Mouse (Mus musculus): Measurements from ENCODE around the gene Hist1h2ac. TPM values are rescaled to one million over a fixed set of nuclear protein-coding genes. Genes with fewer than 3 reads are reported as not detected.

Gene Hist1h2ac
- polyA plus RNA-seq (2014; fragmentation: Nextera tagmentation; extraction: Ambion mirVana): 1.4 and 1.6 TPM in 2 replicates

DNA sequence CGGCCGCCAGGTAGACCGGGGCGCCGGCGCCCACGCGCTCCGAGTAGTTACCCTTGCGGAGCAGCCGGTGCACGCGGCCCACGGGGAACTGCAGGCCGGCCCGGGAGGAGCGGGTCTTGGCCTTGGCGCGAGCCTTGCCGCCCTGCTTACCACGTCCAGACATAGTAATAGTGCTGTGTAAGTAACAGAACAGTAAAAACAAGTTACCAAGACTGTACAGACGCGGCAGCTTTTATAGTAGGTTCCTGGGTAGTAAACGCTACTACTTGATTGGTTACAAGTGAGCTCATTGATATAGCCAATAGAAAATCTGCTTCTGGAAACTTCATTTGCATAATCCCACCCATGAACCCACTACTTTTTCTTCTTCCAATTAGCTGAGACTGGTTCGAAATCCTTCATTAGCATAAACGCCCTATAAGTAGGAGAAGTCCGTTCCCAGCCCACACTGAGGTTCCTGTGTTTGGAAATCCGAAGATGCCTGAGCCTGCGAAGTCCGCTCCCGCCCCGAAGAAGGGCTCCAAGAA is at the start of gene Hist1h2ac, which contains the start of gene Hist1h2bc:
TSS of gene Hist1h2ac (minus strand) at position 194 of the 527 bp plus-strand sequence.
TSS of gene Hist1h2bc (plus strand) at position 445 of the 527 bp plus-strand sequence.
- Histone ChIP-seq H3K27ac (ENCODE audit: low read depth) (peak within 1 kb of the TSS; percentile 99), H3K9ac (ENCODE audit: low read length) (peak within 1 kb of the TSS; percentile 82), H3K27me3 (replicated peaks; ENCODE audit: control insufficient read depth, insufficient read depth, low read length) (no peaks in the 10 kb centered on the region), H3K4me3 (ENCODE audit: low read depth, low read length) (peak within 1 kb of the TSS; percentile 46), H3K4me2 (ENCODE audit: low read length) (peak within 1 kb of the TSS; percentile 72), H3K4me1 (replicated peaks; ENCODE audit: control insufficient read depth, insufficient read depth, low read length) (peaks cover 4% of the 10 kb centered on the region; the same call in 1 of the 2 replicates), H3K9me3 (ENCODE audit: control insufficient read depth, low read length) (no peaks in the 10 kb centered on the region), H3K36me3 (ENCODE audit: control insufficient read depth, insufficient read depth, low read length) (no peaks in the 10 kb centered on the region)
- peak; percentile 94 for DNase-seq (ENCODE audit: low spot score)
- WGBS: 0% methylated on average over 32 of the region's 32 CpGs
- peak; percentile 98 for ATAC-seq (replicated peaks; ENCODE audit: low FRiP score, low TSS enrichment, low read depth)

- no peak for DNase-seq (ENCODE audit: low spot score)
- WGBS: 26% methylated on average over 8 of the region's 8 CpGs
Observed at GRCm38 (mm10) chr13:23732156-23732804, 48.5 kb upstream of the Hist1h2ac start.

DNA sequence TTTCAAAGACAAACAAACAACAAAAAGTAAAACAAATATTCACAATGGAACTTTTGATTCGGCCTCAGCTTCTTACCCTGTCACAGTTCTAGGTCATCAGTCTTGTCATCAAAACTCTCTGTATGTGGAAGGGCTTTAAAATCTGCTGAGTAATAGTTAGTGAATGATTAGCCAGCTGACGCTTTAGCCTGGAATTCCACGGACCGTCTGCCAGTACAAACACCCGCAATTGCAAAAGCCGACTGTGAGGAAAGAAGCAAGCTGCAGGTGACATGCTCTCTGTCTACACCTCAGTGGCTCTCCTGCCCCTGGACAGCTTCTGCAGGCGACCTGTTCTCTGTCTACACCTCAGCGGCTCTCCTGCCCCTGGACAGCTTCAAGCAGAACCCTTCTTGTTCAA is 46.7 kb upstream of the Hist1h2ac start:
- Histone ChIP-seq H3K4me2 (ENCODE audit: low read length) (no peak overlapping the region), H3K27ac (ENCODE audit: low read depth) (no peak overlapping the region), H3K36me3 (ENCODE audit: control insufficient read depth, insufficient read depth, low read length) (no peaks in the 10 kb centered on the region), H3K4me3 (ENCODE audit: low read depth, low read length) (no peak overlapping the region), H3K9ac (ENCODE audit: low read length) (no peak overlapping the region), H3K27me3 (replicated peaks; ENCODE audit: control insufficient read depth, insufficient read depth, low read length) (no peaks in the 10 kb centered on the region), H3K9me3 (ENCODE audit: control insufficient read depth, low read length) (no peaks in the 10 kb centered on the region), H3K4me1 (replicated peaks; ENCODE audit: control insufficient read depth, insufficient read depth, low read length) (no peaks in the 10 kb centered on the region)
- ATAC-seq (replicated peaks; ENCODE audit: low FRiP score, low TSS enrichment, low read depth): peak; percentile 65
- DNase-seq (ENCODE audit: low spot score): no peak
- WGBS: 23% methylated on average over 8 of the region's 8 CpGs

More at GRCm38 (mm10) chr13:23732156-23732804, 48.5 kb upstream of the Hist1h2ac start:
- no peaks in the 10 kb centered on the region for H3K27me3 ChIP-seq (replicated peaks; ENCODE audit: control insufficient read depth, insufficient read depth, low read length)
- ATAC-seq (replicated peaks; ENCODE audit: low FRiP score, low TSS enrichment, low read depth): no peak; the same call in 1 of the 2 replicates
- no peak overlapping the region for H3K4me2 ChIP-seq (ENCODE audit: low read length)
- H3K9ac ChIP-seq (ENCODE audit: low read length): no peak overlapping the region
- H3K27ac ChIP-seq (ENCODE audit: low read depth): no peak overlapping the region
- no peaks in the 10 kb centered on the region for H3K9me3 ChIP-seq (ENCODE audit: control insufficient read depth, low read length)
- H3K36me3 ChIP-seq (ENCODE audit: control insufficient read depth, insufficient read depth, low read length): no peaks in the 10 kb centered on the region
- no peak overlapping the region for H3K4me3 ChIP-seq (ENCODE audit: low read depth, low read length)
- H3K4me1 ChIP-seq (replicated peaks; ENCODE audit: control insufficient read depth, insufficient read depth, low read length): no peaks in the 10 kb centered on the region

GRCm38 (mm10) chr13:23729706-23730105 is 46.0 kb upstream of the Hist1h2ac start:
- Histone ChIP-seq H3K4me1 (replicated peaks; ENCODE audit: control insufficient read depth, insufficient read depth, low read length) (no peaks in the 10 kb centered on the region), H3K27me3 (replicated peaks; ENCODE audit: control insufficient read depth, insufficient read depth, low read length) (no peaks in the 10 kb centered on the region), H3K27ac (ENCODE audit: low read depth) (no peak overlapping the region), H3K4me2 (ENCODE audit: low read length) (no peak overlapping the region), H3K36me3 (ENCODE audit: control insufficient read depth, insufficient read depth, low read length) (no peaks in the 10 kb centered on the region), H3K4me3 (ENCODE audit: low read depth, low read length) (no peak overlapping the region), H3K9me3 (ENCODE audit: control insufficient read depth, low read length) (no peaks in the 10 kb centered on the region), H3K9ac (ENCODE audit: low read length) (no peak overlapping the region)
- ATAC-seq (replicated peaks; ENCODE audit: low FRiP score, low TSS enrichment, low read depth) (no peak), DNase-seq (ENCODE audit: low spot score) (no peak)
- 92% methylated on average over 5 of the region's 5 CpGs for WGBS

- DNase-seq (ENCODE audit: low spot score) (no peak), ATAC-seq (replicated peaks; ENCODE audit: low FRiP score, low TSS enrichment, low read depth) (no peak)
- H3K9me3 ChIP-seq (ENCODE audit: control insufficient read depth, low read length): no peaks in the 10 kb centered on the region
- no peaks in the 10 kb centered on the region for H3K27me3 ChIP-seq (replicated peaks; ENCODE audit: control insufficient read depth, insufficient read depth, low read length)
- H3K4me1 ChIP-seq (replicated peaks; ENCODE audit: control insufficient read depth, insufficient read depth, low read length): no peaks in the 10 kb centered on the region
- H3K36me3 ChIP-seq (ENCODE audit: control insufficient read depth, insufficient read depth, low read length): no peaks in the 10 kb centered on the region
- WGBS: 88% methylated on average over 9 of the region's 9 CpGs
- H3K4me3 ChIP-seq (ENCODE audit: low read depth, low read length): no peak overlapping the region
- H3K27ac ChIP-seq (ENCODE audit: low read depth): no peak overlapping the region
- H3K4me2 ChIP-seq (ENCODE audit: low read length): no peak overlapping the region
- no peak overlapping the region for H3K9ac ChIP-seq (ENCODE audit: low read length)
Observed at GRCm38 (mm10) chr13:23729192-23729525, 45.4 kb upstream of the Hist1h2ac start.

DNA sequence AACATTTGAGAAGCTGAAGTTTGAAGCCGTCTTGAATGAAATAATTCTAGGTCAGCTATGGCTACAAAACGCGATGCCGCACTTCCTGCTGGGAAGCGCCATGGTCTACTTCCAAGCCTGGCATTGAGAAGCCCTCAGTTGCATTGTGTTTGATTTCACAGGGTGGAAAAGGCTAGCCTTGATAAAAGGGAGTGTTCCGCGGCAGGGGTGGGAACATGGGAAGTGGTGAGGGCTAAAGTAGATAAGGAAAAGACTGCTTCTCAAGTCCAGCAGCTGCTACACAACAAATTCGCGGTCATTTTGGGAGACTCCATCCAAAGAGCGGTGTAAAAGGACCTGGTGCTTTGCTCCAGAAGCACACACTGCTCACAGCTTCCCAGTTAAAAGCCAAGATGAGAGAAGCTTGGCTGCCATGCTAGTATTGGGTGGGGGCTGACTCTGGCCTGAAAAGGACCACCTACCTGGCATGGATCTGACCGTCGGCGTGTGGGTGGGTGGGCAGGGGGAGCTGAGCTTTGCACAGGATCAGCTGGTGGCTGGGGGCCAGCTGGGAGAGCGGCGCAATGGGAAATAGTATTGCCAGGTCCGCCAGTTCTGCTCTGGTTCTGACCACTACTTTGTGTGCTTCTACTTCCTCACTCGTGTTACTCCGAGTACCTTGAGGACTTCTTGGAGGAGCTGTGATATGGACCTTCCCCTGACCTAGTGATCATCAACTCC is 44.9 kb upstream of the Hist1h2ac start:
- DNase-seq (ENCODE audit: low spot score): no peak
- no peaks in the 10 kb centered on the region for H3K27me3 ChIP-seq (replicated peaks; ENCODE audit: control insufficient read depth, insufficient read depth, low read length)
- no peak for ATAC-seq (replicated peaks; ENCODE audit: low FRiP score, low TSS enrichment, low read depth)
- H3K4me3 ChIP-seq (ENCODE audit: low read depth, low read length): no peak overlapping the region
- no peak overlapping the region for H3K4me2 ChIP-seq (ENCODE audit: low read length)
- 90% methylated on average over 18 of the region's 18 CpGs for WGBS
- no peaks in the 10 kb centered on the region for H3K9me3 ChIP-seq (ENCODE audit: control insufficient read depth, low read length)
- H3K9ac ChIP-seq (ENCODE audit: low read length): no peak overlapping the region
- H3K4me1 ChIP-seq (replicated peaks; ENCODE audit: control insufficient read depth, insufficient read depth, low read length): no peaks in the 10 kb centered on the region
- no peak overlapping the region for H3K27ac ChIP-seq (ENCODE audit: low read depth)
- no peaks in the 10 kb centered on the region for H3K36me3 ChIP-seq (ENCODE audit: control insufficient read depth, insufficient read depth, low read length)

GRCm38 (mm10) chr13:23725213-23725612 is 41.5 kb upstream of the Hist1h2ac start:
- Histone ChIP-seq H3K4me2 (ENCODE audit: low read length) (no peak overlapping the region), H3K9me3 (ENCODE audit: control insufficient read depth, low read length) (no peaks in the 10 kb centered on the region), H3K27ac (ENCODE audit: low read depth) (no peak overlapping the region), H3K9ac (ENCODE audit: low read length) (no peak overlapping the region), H3K27me3 (replicated peaks; ENCODE audit: control insufficient read depth, insufficient read depth, low read length) (no peaks in the 10 kb centered on the region), H3K4me3 (ENCODE audit: low read depth, low read length) (no peak overlapping the region), H3K4me1 (replicated peaks; ENCODE audit: control insufficient read depth, insufficient read depth, low read length) (no peaks in the 10 kb centered on the region), H3K36me3 (ENCODE audit: control insufficient read depth, insufficient read depth, low read length) (no peaks in the 10 kb centered on the region)
- no peak for ATAC-seq (replicated peaks; ENCODE audit: low FRiP score, low TSS enrichment, low read depth)
- no CpG with 5 or more reads among the region's 1 CpGs for WGBS
- DNase-seq (ENCODE audit: low spot score): no peak

- 75% methylated on average over 4 of the region's 4 CpGs for WGBS
- Histone ChIP-seq H3K9ac (ENCODE audit: low read length) (no peak overlapping the region), H3K36me3 (ENCODE audit: control insufficient read depth, insufficient read depth, low read length) (no peaks in the 10 kb centered on the region), H3K4me2 (ENCODE audit: low read length) (no peak overlapping the region), H3K27ac (ENCODE audit: low read depth) (no peak overlapping the region), H3K4me3 (ENCODE audit: low read depth, low read length) (no peak overlapping the region), H3K9me3 (ENCODE audit: control insufficient read depth, low read length) (no peaks in the 10 kb centered on the region), H3K4me1 (replicated peaks; ENCODE audit: control insufficient read depth, insufficient read depth, low read length) (no peaks in the 10 kb centered on the region), H3K27me3 (replicated peaks; ENCODE audit: control insufficient read depth, insufficient read depth, low read length) (no peaks in the 10 kb centered on the region)
- DNase-seq (ENCODE audit: low spot score): no peak
- ATAC-seq (replicated peaks; ENCODE audit: low FRiP score, low TSS enrichment, low read depth): no peak
Observed at GRCm38 (mm10) chr13:23724239-23724638, 40.5 kb upstream of the Hist1h2ac start.
